Mouse (Mus musculus): Measurements from ENCODE around the gene Fam155a. TPM values are rescaled to one million over a fixed set of nuclear protein-coding genes. Genes with fewer than 3 reads are reported as not detected.
"Not testable (repeated sequence)": the region's sequence is repeated elsewhere in the genome, so short reads cannot be mapped to it uniquely, and the experiment has no call there.

The Fam155a gene
- total and polyA plus RNA-seq, 2 experiments from 2014 or later: 0.04 to 1.4 TPM

DNA sequence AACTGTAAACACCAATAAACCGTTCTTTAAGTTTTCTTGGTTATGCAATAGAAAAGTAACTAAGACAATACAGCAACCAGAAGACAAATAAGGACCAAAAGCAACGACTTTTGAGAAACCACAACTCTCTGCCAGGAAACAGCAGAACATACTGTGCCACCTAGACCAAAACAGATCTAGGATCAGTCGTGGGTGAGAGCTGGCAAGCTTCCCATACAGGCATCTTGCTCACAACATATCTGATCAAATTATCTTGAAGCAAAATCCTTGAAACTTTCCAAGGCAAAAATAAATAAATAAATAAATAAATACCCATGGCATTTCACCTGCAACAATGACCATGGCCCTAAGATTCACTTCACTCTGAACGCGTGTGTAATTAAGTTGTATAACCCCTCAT lies 376.3 kb downstream of the Fam155a start:
- WGBS: 74% methylated on average over 5 of the region's 5 CpGs
- H3K4me1 ChIP-seq (ENCODE audit: control insufficient read depth, insufficient read depth): no peaks in the 10 kb centered on the region

DNA sequence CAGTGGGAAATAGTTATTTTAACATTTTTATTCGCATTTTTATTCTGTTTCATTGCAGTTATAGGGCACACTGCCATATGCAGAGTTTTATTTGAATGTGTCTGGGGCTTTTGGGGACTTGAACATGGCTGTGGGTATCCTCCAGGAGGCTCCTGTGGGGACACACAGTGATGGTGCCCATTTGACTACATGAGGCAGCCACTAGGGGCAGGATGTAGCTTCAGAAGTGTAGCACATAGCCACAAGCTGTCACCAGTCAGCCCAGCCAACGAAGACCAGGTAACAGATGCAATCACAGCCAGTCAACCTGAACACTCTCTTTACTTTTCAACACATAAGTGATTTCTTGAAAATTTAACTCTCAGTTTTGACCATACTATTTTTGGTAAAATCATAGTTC lies 377.7 kb downstream of the Fam155a start:
- no peak overlapping the region for H3K9ac ChIP-seq (replicated peaks; ENCODE audit: low read depth, low read length)
- no peak overlapping the region for H3K4me2 ChIP-seq (ENCODE audit: low read depth, low read length)
- H3K27ac ChIP-seq (ENCODE audit: low read depth): no peak overlapping the region
- H3K9me3 ChIP-seq (replicated peaks; ENCODE audit: control insufficient read depth, low read length): no peaks in the 10 kb centered on the region
- ATAC-seq (ENCODE audit: insufficient read depth, low read depth): no peak
- no peak overlapping the region for H3K4me3 ChIP-seq (ENCODE audit: low read depth, low read length)
- H3K4me1 ChIP-seq (ENCODE audit: control insufficient read depth, insufficient read depth): no peaks in the 10 kb centered on the region
- TF ChIP-seq CTCF (IDR thresholded peaks at IDR 0.05; ENCODE audit: low read depth) (no peak), EP300 (IDR thresholded peaks at IDR 0.05; ENCODE audit: low read depth) (no peak)
- no peak for DNase-seq (ENCODE audit: low spot score)
- H3K36me3 ChIP-seq (replicated peaks; ENCODE audit: control insufficient read depth, insufficient read depth, low read length): no peaks in the 10 kb centered on the region
- WGBS: 30% methylated on average over 2 of the region's 2 CpGs
- no peaks in the 10 kb centered on the region for H3K27me3 ChIP-seq (ENCODE audit: control insufficient read depth, insufficient read depth, low read length)

More for the DNA sequence above, 376.3 kb downstream of the Fam155a start:
- TF ChIP-seq EP300 (IDR thresholded peaks at IDR 0.05; ENCODE audit: low read depth) (no peak), CTCF (IDR thresholded peaks at IDR 0.05; ENCODE audit: low read depth) (no peak)
- Histone ChIP-seq H3K4me3 (ENCODE audit: low read depth, low read length) (no peak overlapping the region), H3K36me3 (replicated peaks; ENCODE audit: control insufficient read depth, insufficient read depth, low read length) (no peaks in the 10 kb centered on the region), H3K27ac (ENCODE audit: low read depth) (no peak overlapping the region), H3K9me3 (replicated peaks; ENCODE audit: control insufficient read depth, low read length) (no peaks in the 10 kb centered on the region), H3K9ac (replicated peaks; ENCODE audit: low read depth, low read length) (no peak overlapping the region), H3K27me3 (ENCODE audit: control insufficient read depth, insufficient read depth, low read length) (no peaks in the 10 kb centered on the region), H3K4me2 (ENCODE audit: low read depth, low read length) (no peak overlapping the region)
- ATAC-seq (ENCODE audit: insufficient read depth, low read depth): no peak
- no peak for DNase-seq (ENCODE audit: low spot score)

DNA sequence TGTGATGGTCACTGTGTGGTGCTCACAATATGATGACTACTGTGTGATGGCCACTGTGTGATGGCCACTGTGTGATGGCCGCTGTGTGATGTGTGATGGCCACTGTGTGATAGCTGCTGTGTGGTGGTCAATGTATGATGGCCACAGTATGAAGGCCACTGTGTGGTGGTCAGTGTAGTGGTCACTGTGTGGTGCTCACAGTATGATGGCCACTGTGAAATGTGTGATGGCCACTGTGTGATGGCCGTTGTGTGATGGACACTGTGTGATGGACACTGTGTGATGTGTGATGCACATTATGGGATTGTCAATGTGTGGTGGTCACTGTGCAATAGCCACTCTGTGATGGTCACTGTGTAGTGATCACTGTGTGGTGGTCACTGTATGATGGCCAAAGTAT lies 380.7 kb downstream of the Fam155a start:
- H3K4me2 ChIP-seq (ENCODE audit: low read depth, low read length); H3K9ac ChIP-seq (replicated peaks; ENCODE audit: low read depth, low read length); H3K27me3 ChIP-seq (ENCODE audit: control insufficient read depth, insufficient read depth, low read length); H3K27ac ChIP-seq (ENCODE audit: low read depth); H3K4me1 ChIP-seq (ENCODE audit: control insufficient read depth, insufficient read depth); H3K9me3 ChIP-seq (replicated peaks; ENCODE audit: control insufficient read depth, low read length); H3K4me3 ChIP-seq (ENCODE audit: low read depth, low read length); DNase-seq (ENCODE audit: low spot score); H3K36me3 ChIP-seq (replicated peaks; ENCODE audit: control insufficient read depth, insufficient read depth, low read length); ATAC-seq (ENCODE audit: insufficient read depth, low read depth): not testable (repeated sequence)
- 76% methylated on average over 2 of the region's 2 CpGs for WGBS

DNA sequence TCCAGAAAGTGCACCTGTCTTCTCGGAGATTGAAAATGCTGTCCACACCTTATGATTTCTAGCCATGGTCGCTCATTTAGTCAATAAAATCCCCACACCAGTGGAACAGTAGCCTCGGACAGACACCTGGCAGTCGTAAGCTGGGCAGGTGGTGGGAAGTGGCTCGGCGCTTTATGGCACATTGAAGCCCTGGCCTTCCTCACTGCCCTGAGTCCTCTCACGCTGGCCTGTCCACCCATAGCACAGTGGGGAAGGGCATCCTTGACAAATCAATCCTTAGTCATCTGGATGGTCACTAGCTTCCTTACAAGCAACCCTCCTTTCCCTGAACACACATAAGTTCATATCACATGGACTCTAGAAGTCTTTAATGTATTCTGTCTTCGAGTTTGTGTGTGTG lies 401.8 kb downstream of the Fam155a start:
- Histone ChIP-seq H3K36me3 (replicated peaks; ENCODE audit: control insufficient read depth, insufficient read depth, low read length) (no peaks in the 10 kb centered on the region), H3K4me2 (ENCODE audit: low read depth, low read length) (no peak overlapping the region), H3K27ac (ENCODE audit: low read depth) (no peak overlapping the region), H3K27me3 (ENCODE audit: control insufficient read depth, insufficient read depth, low read length) (no peaks in the 10 kb centered on the region), H3K4me1 (ENCODE audit: control insufficient read depth, insufficient read depth) (no peaks in the 10 kb centered on the region), H3K4me3 (ENCODE audit: low read depth, low read length) (no peak overlapping the region), H3K9me3 (replicated peaks; ENCODE audit: control insufficient read depth, low read length) (no peaks in the 10 kb centered on the region), H3K9ac (replicated peaks; ENCODE audit: low read depth, low read length) (no peak overlapping the region)
- WGBS: 80% methylated on average over 8 of the region's 8 CpGs
- ATAC-seq (ENCODE audit: insufficient read depth, low read depth) (no peak), DNase-seq (ENCODE audit: low spot score) (no peak)
- TF ChIP-seq EP300 (IDR thresholded peaks at IDR 0.05; ENCODE audit: low read depth) (no peak), CTCF (IDR thresholded peaks at IDR 0.05; ENCODE audit: low read depth) (no peak)

DNA sequence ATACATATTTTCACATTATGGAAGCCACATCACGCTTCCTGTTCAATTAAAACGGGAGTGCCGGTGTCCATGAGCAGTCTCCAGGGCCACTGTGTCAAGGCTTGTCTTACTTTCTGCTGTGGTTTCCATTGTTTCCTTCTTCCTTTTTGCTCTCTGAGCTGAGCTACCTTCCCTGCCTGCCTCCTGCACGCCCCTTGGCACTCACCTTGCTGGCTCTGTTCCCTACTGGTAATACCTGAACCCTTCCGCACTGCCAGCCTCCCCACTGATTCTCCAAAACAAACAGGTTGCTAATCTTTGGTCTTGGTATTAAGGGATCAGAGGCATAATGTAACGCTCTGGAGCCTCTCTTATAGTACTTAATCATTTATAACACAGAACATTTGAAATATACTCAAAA lies 403.2 kb downstream of the Fam155a start:
- WGBS: 69% methylated on average over 6 of the region's 6 CpGs
- H3K36me3 ChIP-seq (replicated peaks; ENCODE audit: control insufficient read depth, insufficient read depth, low read length): no peaks in the 10 kb centered on the region
- no peak overlapping the region for H3K27ac ChIP-seq (ENCODE audit: low read depth)
- H3K4me3 ChIP-seq (ENCODE audit: low read depth, low read length): no peak overlapping the region
- no peak for DNase-seq (ENCODE audit: low spot score)
- no peak overlapping the region for H3K4me2 ChIP-seq (ENCODE audit: low read depth, low read length)
- no peaks in the 10 kb centered on the region for H3K27me3 ChIP-seq (ENCODE audit: control insufficient read depth, insufficient read depth, low read length)
- no peak overlapping the region for H3K9ac ChIP-seq (replicated peaks; ENCODE audit: low read depth, low read length)
- H3K4me1 ChIP-seq (ENCODE audit: control insufficient read depth, insufficient read depth): no peaks in the 10 kb centered on the region
- H3K9me3 ChIP-seq (replicated peaks; ENCODE audit: control insufficient read depth, low read length): no peaks in the 10 kb centered on the region
- ATAC-seq (ENCODE audit: insufficient read depth, low read depth): no peak
- TF ChIP-seq EP300 (IDR thresholded peaks at IDR 0.05; ENCODE audit: low read depth): no peak
- no peak for TF ChIP-seq CTCF (IDR thresholded peaks at IDR 0.05; ENCODE audit: low read depth)

DNA sequence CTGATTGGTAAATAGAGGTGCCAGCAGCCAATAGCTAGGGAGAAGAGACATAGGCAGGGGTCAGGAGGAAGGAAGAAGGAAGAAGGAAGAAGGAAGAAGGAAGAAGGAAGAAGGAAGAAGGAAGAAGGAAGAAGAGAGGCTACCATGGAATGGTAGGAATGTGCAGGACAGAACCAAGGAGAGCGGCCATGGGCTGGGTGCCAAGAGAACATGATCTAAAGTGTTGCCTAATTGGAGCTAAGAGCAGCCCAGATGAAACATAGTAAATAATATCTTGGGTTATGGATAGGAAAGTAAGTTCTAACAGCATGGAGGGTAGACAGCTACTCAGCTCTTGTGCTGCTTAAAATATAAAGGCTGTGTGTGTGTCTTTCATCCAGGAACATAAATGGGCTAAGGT lies 405.6 kb downstream of the Fam155a start:
- Histone ChIP-seq H3K27me3 (ENCODE audit: control insufficient read depth, insufficient read depth, low read length) (no peaks in the 10 kb centered on the region), H3K9me3 (replicated peaks; ENCODE audit: control insufficient read depth, low read length) (no peaks in the 10 kb centered on the region), H3K4me1 (ENCODE audit: control insufficient read depth, insufficient read depth) (no peaks in the 10 kb centered on the region), H3K36me3 (replicated peaks; ENCODE audit: control insufficient read depth, insufficient read depth, low read length) (no peaks in the 10 kb centered on the region), H3K4me2 (ENCODE audit: low read depth, low read length) (no peak overlapping the region), H3K4me3 (ENCODE audit: low read depth, low read length) (no peak overlapping the region), H3K9ac (replicated peaks; ENCODE audit: low read depth, low read length) (no peak overlapping the region), H3K27ac (ENCODE audit: low read depth) (no peak overlapping the region)
- WGBS: 50% methylated on average over 1 of the region's 1 CpGs
- DNase-seq (ENCODE audit: low spot score) (no peak), ATAC-seq (ENCODE audit: insufficient read depth, low read depth) (no peak)
- no peak for TF ChIP-seq CTCF (IDR thresholded peaks at IDR 0.05; ENCODE audit: low read depth)
- TF ChIP-seq EP300 (IDR thresholded peaks at IDR 0.05; ENCODE audit: low read depth): no peak

Measured in heart, postnatal 0 days (tissue).